In the genomic region with DNA sequence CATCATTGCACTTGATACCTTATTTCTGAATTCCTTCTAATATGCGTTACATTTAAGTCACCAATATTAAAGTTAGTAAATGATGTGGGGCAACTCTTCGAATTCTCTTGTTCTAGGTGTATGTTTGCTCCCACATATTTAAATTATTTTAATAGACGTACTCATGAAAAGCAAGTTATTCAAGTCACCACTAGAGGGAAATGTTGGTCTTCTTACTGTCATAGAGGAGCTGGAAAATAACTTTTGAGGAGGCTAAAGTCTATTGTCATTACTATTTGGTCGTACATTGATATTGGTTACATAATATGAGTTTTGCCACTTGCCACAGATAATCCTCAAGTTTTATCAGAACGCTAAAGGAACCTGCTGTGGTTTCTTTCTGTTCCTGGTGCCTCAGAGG, we compare ENCODE assay signal across 10 mouse cellular contexts.
DNase-seq lines count a peak whose midpoint lies in the region; ATAC-seq and TF ChIP-seq lines count a peak whose summit lies in the region.
"Had no signal": no experiment of that assay in that cellular context is flagged by ENCODE, and none has a peak within 500 bp of the region (broad histone marks: within the 10 kb centered on the region; RNA-seq: fewer than 3 reads in every experiment).

No protein-coding gene starts in this region.

- no peak overlapping the region for H3K27ac ChIP-seq in hindbrain, embryonic 11.5 days (ENCODE audit: low read depth, low read length)
- no peak overlapping the region for H3K27ac ChIP-seq in hindbrain, embryonic 12.5 days
- H3K27ac ChIP-seq in midbrain, embryonic 11.5 days (ENCODE audit: low read depth, low read length): no peak overlapping the region
- H3K27ac ChIP-seq in midbrain, embryonic 10.5 days (replicated peaks): no peak overlapping the region
- H3K27ac ChIP-seq in stomach, postnatal 0 days (replicated peaks): no peak overlapping the region
- H3K27ac ChIP-seq in thymus, adult 2 months (ENCODE audit: control insufficient read depth, insufficient read depth, low read length): no peak overlapping the region
- H3K27ac ChIP-seq: stomach, embryonic 15.5 days had no signal

- H3K4me2 ChIP-seq in hindbrain, embryonic 11.5 days (replicated peaks; ENCODE audit: low read depth, low read length): no peak overlapping the region
- H3K4me2 ChIP-seq in hindbrain, embryonic 12.5 days (replicated peaks): no peak overlapping the region
- H3K4me2 ChIP-seq in midbrain, embryonic 11.5 days: no peak overlapping the region
- no peak overlapping the region for H3K4me2 ChIP-seq in stomach, postnatal 0 days (replicated peaks; ENCODE audit: low read depth)
- H3K4me2 ChIP-seq: stomach, embryonic 15.5 days had no signal

- H3K9ac ChIP-seq in hindbrain, embryonic 11.5 days (ENCODE audit: low read depth, low read length): no peak overlapping the region
- no peak overlapping the region for H3K9ac ChIP-seq in hindbrain, embryonic 12.5 days
- no peak overlapping the region for H3K9ac ChIP-seq in midbrain, embryonic 11.5 days (ENCODE audit: low read length)
- no peak overlapping the region for H3K9ac ChIP-seq in stomach, postnatal 0 days (ENCODE audit: low read length)
- H3K9ac ChIP-seq: stomach, embryonic 15.5 days had no signal

- TF ChIP-seq POLR2A in thymus, adult 2 months (IDR thresholded peaks at IDR 0.05; ENCODE audit: control insufficient read depth, extremely low read depth, insufficient read depth, low read length, poor library complexity): no peak

- no peak for TF ChIP-seq EP300 in stomach, postnatal 0 days (optimal IDR thresholded peaks at IDR 0.05)

- 27% methylated on average over 5 of the region's 5 CpGs for WGBS in hindbrain, embryonic 11.5 days
- 28% methylated on average over 5 of the region's 5 CpGs for whole genome bisulfite sequencing in hindbrain, embryonic 12.5 days
- WGBS in midbrain, embryonic 11.5 days: 26% methylated on average over 5 of the region's 5 CpGs
- 34% methylated on average over 5 of the region's 5 CpGs for WGBS in midbrain, embryonic 10.5 days
- whole genome bisulfite sequencing in stomach, postnatal 0 days: 12% methylated on average over 5 of the region's 5 CpGs
- whole genome bisulfite sequencing in thymus, adult 2 months: 20% methylated on average over 5 of the region's 5 CpGs

- no peak overlapping the region for H3K4me3 ChIP-seq in hindbrain, embryonic 11.5 days (ENCODE audit: low read depth, low read length)
- no peak overlapping the region for H3K4me3 ChIP-seq in hindbrain, embryonic 12.5 days
- H3K4me3 ChIP-seq in midbrain, embryonic 11.5 days (ENCODE audit: low read depth, low read length): no peak overlapping the region
- no peak overlapping the region for H3K4me3 ChIP-seq in midbrain, embryonic 10.5 days
- H3K4me3 ChIP-seq in stomach, postnatal 0 days (ENCODE audit: low read depth, low read length): no peak overlapping the region
- no peak overlapping the region for H3K4me3 ChIP-seq in thymus, adult 2 months (ENCODE audit: control insufficient read depth, insufficient read depth, low read length)
- H3K4me3 ChIP-seq: stomach, embryonic 15.5 days had no signal

- peak; percentile 17 for DNase-seq in hindbrain, embryonic 11.5 days (ENCODE audit: low spot score)
- no peak for DNase-seq in midbrain, embryonic 11.5 days (ENCODE audit: low spot score, missing footprints)
- DNase-seq in midbrain, embryonic 10.5 days (ENCODE audit: low spot score): no peak
- peak; percentile 32 for DNase-seq in embryo, embryonic 11.5 days (ENCODE audit: low read depth, low spot score)
- no peak for DNase-seq in stomach, postnatal 0 days (ENCODE audit: low spot score)
- no peak for DNase-seq in ovary, postnatal 14 days (ENCODE audit: low spot score)
- no peak for DNase-seq in thymus, adult 2 months
- DNase-seq: adrenal gland, postnatal 10 days had no signal

- H3K4me1 ChIP-seq in hindbrain, embryonic 11.5 days (replicated peaks; ENCODE audit: control insufficient read depth, insufficient read depth, low read length): no peaks in the 10 kb centered on the region
- no peaks in the 10 kb centered on the region for H3K4me1 ChIP-seq in hindbrain, embryonic 12.5 days
- no peaks in the 10 kb centered on the region for H3K4me1 ChIP-seq in midbrain, embryonic 11.5 days (ENCODE audit: control insufficient read depth, insufficient read depth, low read length)
- H3K4me1 ChIP-seq in midbrain, embryonic 10.5 days: no peaks in the 10 kb centered on the region
- H3K4me1 ChIP-seq in stomach, postnatal 0 days (replicated peaks; ENCODE audit: control insufficient read depth, insufficient read depth): no peaks in the 10 kb centered on the region
- H3K4me1 ChIP-seq in thymus, adult 2 months (replicated peaks; ENCODE audit: control insufficient read depth, insufficient read depth, low read length): no peaks in the 10 kb centered on the region
- H3K4me1 ChIP-seq: stomach, embryonic 15.5 days had no signal

- H3K36me3 ChIP-seq in hindbrain, embryonic 11.5 days (ENCODE audit: control insufficient read depth, insufficient read depth, low read length): no peaks in the 10 kb centered on the region
- no peaks in the 10 kb centered on the region for H3K36me3 ChIP-seq in hindbrain, embryonic 12.5 days
- no peaks in the 10 kb centered on the region for H3K36me3 ChIP-seq in midbrain, embryonic 11.5 days (ENCODE audit: control insufficient read depth, insufficient read depth, low read length)
- no peaks in the 10 kb centered on the region for H3K36me3 ChIP-seq in midbrain, embryonic 10.5 days
- no peaks in the 10 kb centered on the region for H3K36me3 ChIP-seq in stomach, postnatal 0 days (ENCODE audit: control insufficient read depth, insufficient read depth, low read length)
- no peaks in the 10 kb centered on the region for H3K36me3 ChIP-seq in thymus, adult 2 months (ENCODE audit: control insufficient read depth, insufficient read depth, low read length)
- H3K36me3 ChIP-seq: stomach, embryonic 15.5 days had no signal

- TF ChIP-seq CTCF in stomach, postnatal 0 days (IDR thresholded peaks at IDR 0.05; ENCODE audit: low read depth): peak; percentile 84
- no peak for TF ChIP-seq CTCF in thymus, adult 2 months (IDR thresholded peaks at IDR 0.05; ENCODE audit: borderline replicate concordance, control insufficient read depth, extremely low read depth, insufficient read depth, low read length, poor library complexity)

- H3K27me3 ChIP-seq in hindbrain, embryonic 11.5 days (ENCODE audit: control insufficient read depth, insufficient read depth, low read length): no peaks in the 10 kb centered on the region
- no peaks in the 10 kb centered on the region for H3K27me3 ChIP-seq in hindbrain, embryonic 12.5 days
- H3K27me3 ChIP-seq in midbrain, embryonic 11.5 days (ENCODE audit: control insufficient read depth, insufficient read depth, low read length): no peaks in the 10 kb centered on the region
- no peaks in the 10 kb centered on the region for H3K27me3 ChIP-seq in midbrain, embryonic 10.5 days (ENCODE audit: low read depth, poor library complexity, severe bottlenecking)
- H3K27me3 ChIP-seq in stomach, postnatal 0 days (ENCODE audit: control insufficient read depth, insufficient read depth, low read length): no peaks in the 10 kb centered on the region
- no peaks in the 10 kb centered on the region for H3K27me3 ChIP-seq in thymus, adult 2 months (ENCODE audit: control insufficient read depth, insufficient read depth, low read length)
- H3K27me3 ChIP-seq: stomach, embryonic 15.5 days had no signal

- ATAC-seq in hindbrain, embryonic 11.5 days (ENCODE audit: low FRiP score): no peak
- ATAC-seq in hindbrain, embryonic 12.5 days (ENCODE audit: low FRiP score): no peak
- peak; percentile 50; the same call in 1 of the 2 replicates for ATAC-seq in midbrain, embryonic 11.5 days (ENCODE audit: low FRiP score)
- no peak for ATAC-seq in stomach, postnatal 0 days (ENCODE audit: low FRiP score, low TSS enrichment)

- H3K9me3 ChIP-seq in hindbrain, embryonic 11.5 days (ENCODE audit: control insufficient read depth, low read length): no peaks in the 10 kb centered on the region
- H3K9me3 ChIP-seq in hindbrain, embryonic 12.5 days (replicated peaks): no peaks in the 10 kb centered on the region
- H3K9me3 ChIP-seq in midbrain, embryonic 11.5 days (ENCODE audit: control insufficient read depth, low read length): no peaks in the 10 kb centered on the region
- H3K9me3 ChIP-seq in midbrain, embryonic 10.5 days (replicated peaks): no peaks in the 10 kb centered on the region
- no peaks in the 10 kb centered on the region for H3K9me3 ChIP-seq in stomach, postnatal 0 days (ENCODE audit: control insufficient read depth, low read length)
- H3K9me3 ChIP-seq: stomach, embryonic 15.5 days had no signal

Comparison
In these comparisons a context has a peak if more than half of its experiments do, and no peak if none do; other contexts are left out.
1. DNase-seq: peak in hindbrain, embryonic 11.5 days (single experiment) and embryo, embryonic 11.5 days (single experiment); none in midbrain, embryonic 11.5 days (single experiment), midbrain, embryonic 10.5 days (single experiment), stomach, postnatal 0 days (single experiment), ovary, postnatal 14 days (single experiment) and thymus, adult 2 months (single experiment).